Mouse (Mus musculus): ENCODE measurements around the gene Gm609. TPM values are rescaled to one million over a fixed set of nuclear protein-coding genes. Genes with fewer than 3 reads are reported as not detected.

The Gm609 gene
- total RNA-seq, 2 experiments from 2014 or later: 0.11 to 0.25 TPM

Other genes starting within 250 kb of the Gm609 start
- 100 to 1,000 TPM; 175 to 176 TPM for gene Cd200, start 83.9 kb downstream of the Gm609 start, total RNA-seq (2021)
- gene Gm17783, start 39.1 kb upstream of the Gm609 start, total RNA-seq (2021): not detected
- gene Slc9c1, start 42.3 kb upstream of the Gm609 start, total RNA-seq (2021): not detected
- not detected for gene Gcsam, start 117.4 kb upstream of the Gm609 start, total RNA-seq (2021)
- not detected for gene BC016579, start 161.1 kb upstream of the Gm609 start, total RNA-seq (2021)
- 1 to 10 TPM; 1.4 to 1.8 TPM for gene Tmprss7, start 200.7 kb upstream of the Gm609 start, total RNA-seq (2021)
- gene Tagln3, start 231.6 kb upstream of the Gm609 start, total RNA-seq (2021): 100 to 1,000 TPM; 251 to 259 TPM
- 10 to 100 TPM; 20.7 to 22.9 TPM for gene Abhd10, start 250.0 kb upstream of the Gm609 start, total RNA-seq (2021)